17 mouse cellular contexts compared by ENCODE assay signal in genomic region chr17:85616526-85617500, GRCm38 (mm10). TPM values are rescaled to one million over a fixed set of nuclear protein-coding genes. Genes with fewer than 3 reads are reported as not detected.
DNase-seq lines count a peak whose midpoint lies in the region; ATAC-seq lines count a peak whose summit lies in the region.
"Had no signal": no experiment of that assay in that cellular context is flagged by ENCODE, and none has a peak within 500 bp of the region (broad histone marks: within the 10 kb centered on the region; RNA-seq: fewer than 3 reads in every experiment).

No protein-coding gene starts in this region.

- H3K4me2 ChIP-seq in forebrain, embryonic 14.5 days (ENCODE audit: low read length) = peak overlapping the region; percentile 55
- H3K4me2 ChIP-seq in midbrain, embryonic 15.5 days = peak overlapping the region; percentile 42

- intact Hi-C loops in heart, postnatal 14 days (cut with DNase I) = loop anchor here (5.0 kb wide), 1 partner anchor 130 kb away; no protein-coding TSS in a partner anchor

- no peaks in the 10 kb centered on the region for H3K9me3 ChIP-seq in heart, embryonic 10.5 days
- H3K9me3 ChIP-seq in forebrain, embryonic 14.5 days (replicated peaks; ENCODE audit: control insufficient read depth, low read length) = no peaks in the 10 kb centered on the region
- no peaks in the 10 kb centered on the region for H3K9me3 ChIP-seq in midbrain, embryonic 15.5 days
- H3K9me3 ChIP-seq: hindbrain, embryonic 13.5 days had no signal

- peak overlapping the region; percentile 12; the same call in 1 of the 2 replicates for H3K4me3 ChIP-seq in heart, embryonic 10.5 days
- peak overlapping the region; percentile 37 for H3K4me3 ChIP-seq in forebrain, embryonic 14.5 days (ENCODE audit: low read depth, low read length)
- H3K4me3 ChIP-seq in midbrain, embryonic 15.5 days = peak overlapping the region; percentile 29

- H3K36me3 ChIP-seq in heart, embryonic 10.5 days = no peaks in the 10 kb centered on the region
- H3K36me3 ChIP-seq in forebrain, embryonic 14.5 days (ENCODE audit: control insufficient read depth, insufficient read depth, low read length) = no peaks in the 10 kb centered on the region
- no peaks in the 10 kb centered on the region for H3K36me3 ChIP-seq in midbrain, embryonic 15.5 days (replicated peaks)
- H3K36me3 ChIP-seq: G1E; hindbrain, embryonic 13.5 days had no signal

- no peak for ATAC-seq in forebrain, embryonic 14.5 days
- no peak for ATAC-seq in midbrain, embryonic 15.5 days (replicated peaks)
- ATAC-seq: activated CD4-positive, CD25-positive, alpha-beta regulatory T cell, adult 4 months had no signal

- no peak for DNase-seq in heart, embryonic 10.5 days (ENCODE audit: low spot score)
- no peak for DNase-seq in heart, postnatal 14 days
- DNase-seq in embryo, embryonic 9.5 days (ENCODE audit: extremely low spot score) = peak; percentile 52
- no peak for DNase-seq in forebrain, embryonic 14.5 days (ENCODE audit: low spot score)
- no peak for DNase-seq in right cerebral cortex, postnatal 36 days (ENCODE audit: low spot score in 2 of 2)
- DNase-seq in kidney, adult 8-10 months = no peak
- no peak for DNase-seq in kidney, adult 11 months
- DNase-seq: cerebellum, adult 18-20 months; layer of hippocampus, adult 9-11 months had no signal

- WGBS in heart, embryonic 10.5 days = 1% methylated on average over 41 of the region's 41 CpGs
- WGBS in forebrain, embryonic 14.5 days = under 1% methylated on average over 41 of the region's 41 CpGs
- 2% methylated on average over 41 of the region's 41 CpGs for WGBS in midbrain, embryonic 15.5 days

- H3K4me1 ChIP-seq in heart, embryonic 10.5 days = peaks cover 43% of the 10 kb centered on the region
- no peaks in the 10 kb centered on the region; the same call in 1 of the 2 replicates for H3K4me1 ChIP-seq in forebrain, embryonic 14.5 days (ENCODE audit: control insufficient read depth, insufficient read depth, low read length)
- peaks cover 15% of the 10 kb centered on the region for H3K4me1 ChIP-seq in midbrain, embryonic 15.5 days

- no peak overlapping the region for H3K27ac ChIP-seq in heart, embryonic 10.5 days
- H3K27ac ChIP-seq in forebrain, embryonic 14.5 days (ENCODE audit: low read depth, low read length) = peak overlapping the region; percentile 86
- H3K27ac ChIP-seq in midbrain, embryonic 15.5 days = peak overlapping the region; percentile 65
- H3K27ac ChIP-seq: hindbrain, embryonic 13.5 days had no signal

- peak overlapping the region; percentile 60 for H3K9ac ChIP-seq in forebrain, embryonic 14.5 days (ENCODE audit: low read length)
- H3K9ac ChIP-seq in midbrain, embryonic 15.5 days = no peak overlapping the region; the same call in 1 of the 2 replicates
- H3K9ac ChIP-seq: hindbrain, embryonic 13.5 days had no signal

- peaks cover 100% of the 10 kb centered on the region for H3K27me3 ChIP-seq in heart, embryonic 10.5 days (ENCODE audit: insufficient read depth, poor library complexity, severe bottlenecking)
- peaks cover 85% of the 10 kb centered on the region for H3K27me3 ChIP-seq in forebrain, embryonic 14.5 days (replicated peaks; ENCODE audit: control insufficient read depth, insufficient read depth, low read length)
- H3K27me3 ChIP-seq in midbrain, embryonic 15.5 days (replicated peaks) = peaks cover 91% of the 10 kb centered on the region

RNA-seq across cellular contexts. Expression of gene Six3, which starts 3.4 kb away (rescaled TPM):
- 0.06 TPM in 1 of 2 replicates, not detected in the other for polyA plus RNA-seq in heart, embryonic 10.5 days (2016; fragmentation: Nextera tagmentation; extraction: Ambion mirVana)
- not detected for total RNA-seq in heart, postnatal 14 days (2021)
- polyA plus RNA-seq in forebrain, embryonic 14.5 days (2014; fragmentation: Nextera tagmentation; extraction: Ambion mirVana) = 11.3 and 15.0 TPM in 2 replicates
- 30.2 and 30.4 TPM in 2 replicates for polyA plus RNA-seq in midbrain, embryonic 15.5 days (2015; fragmentation: Nextera tagmentation; extraction: Ambion mirVana)
- total RNA-seq: megakaryocyte-erythroid progenitor cell, adult 5-6 weeks had no signal
- polyA plus RNA-seq: activated CD4-positive, CD25-positive, alpha-beta regulatory T cell, adult 4 months; G1E; kidney, embryonic 16.5 days; liver, embryonic 16.5 days; neural tube, embryonic 14.5 days had no signal

Comparison
In these comparisons a context has a peak if more than half of its experiments do, and no peak if none do; other contexts are left out.
1. RNA of gene Six3, which starts 3.4 kb away (polyA plus RNA-seq): 30.2 to 30.4 TPM in midbrain, embryonic 15.5 days and 11.3 to 15.0 TPM in forebrain, embryonic 14.5 days; 0.06 TPM in heart, embryonic 10.5 days; every median in the first group is over 10 times any median in the second.
2. Peak in every context shown above with its lines, with median percentiles within 50 percentile points of each other: H3K4me3 ChIP-seq.